Mouse (Mus musculus) olfactory bulb, adult 2 months (tissue): ENCODE results near the gene Zswim4. TPM values are rescaled to one million over a fixed set of nuclear protein-coding genes. Genes with fewer than 3 reads are reported as not detected.

Experiments used
- H3K27ac ChIP-seq: fragments of 200-500 bp; 2 replicates; pipeline ENCODE4 v1.5.1; 2012; ENCODE audit warnings: low read depth, low read length; ENCODE audit not compliant: insufficient read depth
- H3K4me1 ChIP-seq: fragments of 200-500 bp; 2 replicates; pipeline ENCODE4 v1.6.1; 2012; ENCODE audit warnings: low read length; ENCODE audit not compliant: control insufficient read depth, insufficient read depth
- H3K4me3 ChIP-seq: fragments of 200-500 bp; 2 replicates; pipeline ENCODE4 v1.5.1; 2012; ENCODE audit warnings: mild to moderate bottlenecking, low read depth, low read length, moderate library complexity; ENCODE audit not compliant: insufficient read depth
- CTCF ChIP-seq: fragments of 200-500 bp; IDR thresholded peaks from 2 replicates; pipeline ENCODE4 v1.5.1; 2012; ENCODE audit warnings: low read depth, mild to moderate bottlenecking, low read length, moderate library complexity; ENCODE audit not compliant: insufficient read depth
- POLR2A ChIP-seq: fragments of 200-500 bp; IDR thresholded peaks from 2 replicates; pipeline ENCODE4 v1.6.1; 2012; ENCODE audit warnings: mild to moderate bottlenecking, low read depth, low read length, moderate library complexity; ENCODE audit not compliant: insufficient read depth
- WGBS: fragments of 180-500 bp; shearing (Covaris S2); methylation state at CpG from one replicate; pipeline ENCODE4 v1.1.7; 2018; 5-methylcytosine and 5-hydroxymethylcytosine counted together
- polyA plus RNA-seq: library from polyadenylated mRNA; stranded (reverse); fragments of >200 nt; gene quantifications from 2 replicates; pipeline ENCODE4 v1.2.4, GENCODE M21; 2012; ENCODE audit warnings: low replicate concordance; ENCODE audit not compliant: missing spikeins, insufficient read depth, insufficient read length

Gene Zswim4
- polyA plus RNA-seq, 1 experiment: 65.7 TPM

DNA sequence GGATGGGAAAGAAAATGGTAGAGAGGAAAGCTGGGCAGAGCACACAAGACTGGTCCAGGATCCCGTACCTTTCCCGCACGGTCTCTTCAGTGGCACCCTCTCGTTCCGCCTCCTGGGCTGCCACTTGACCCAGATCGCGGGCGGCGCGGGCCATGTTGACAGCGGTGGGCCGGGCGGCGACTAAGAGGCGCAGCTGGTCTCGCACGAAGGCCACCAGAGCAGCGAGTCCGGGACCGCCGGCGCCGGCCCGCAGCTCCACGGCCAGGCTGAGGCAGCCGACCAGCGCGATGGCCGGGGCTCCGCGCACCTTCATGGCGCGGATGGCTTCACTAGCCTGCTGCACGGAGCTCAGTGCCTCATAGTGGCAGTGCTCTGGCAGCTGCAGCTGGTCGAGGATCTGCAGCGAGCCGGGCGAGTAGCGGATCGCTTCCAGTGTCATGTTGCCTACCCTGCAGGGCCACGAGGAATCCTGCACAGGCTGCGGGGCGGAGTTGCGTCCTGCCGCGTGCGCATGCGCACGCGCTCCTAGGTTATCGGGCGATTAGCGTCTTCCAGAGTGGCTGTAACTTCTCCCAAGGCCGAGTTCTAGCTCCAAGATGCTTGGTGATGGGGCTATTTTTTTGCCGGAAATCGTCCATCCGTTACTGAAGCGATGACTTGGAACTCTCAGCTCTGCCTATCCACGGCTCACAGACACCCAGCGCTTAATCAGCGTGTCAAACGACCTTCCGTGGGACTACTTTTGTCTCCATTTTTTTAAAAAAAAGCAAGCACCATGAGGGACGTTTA is 20.2 kb upstream of the Zswim4 start, which contains the start of gene Mri1:
Mri1 (minus strand) TSS at position 505 of the 789 bp plus-strand sequence.
- H3K4me1 ChIP-seq: peaks cover 8% of the 10 kb centered on the region
- peak within 1 kb of the TSS; percentile 73 for H3K4me3 ChIP-seq
- H3K27ac ChIP-seq: peak within 1 kb of the TSS; percentile 59
- under 1% methylated on average over 64 of the region's 64 CpGs for WGBS
- TF ChIP-seq CTCF (no peak), POLR2A (peak; percentile 75)

DNA sequence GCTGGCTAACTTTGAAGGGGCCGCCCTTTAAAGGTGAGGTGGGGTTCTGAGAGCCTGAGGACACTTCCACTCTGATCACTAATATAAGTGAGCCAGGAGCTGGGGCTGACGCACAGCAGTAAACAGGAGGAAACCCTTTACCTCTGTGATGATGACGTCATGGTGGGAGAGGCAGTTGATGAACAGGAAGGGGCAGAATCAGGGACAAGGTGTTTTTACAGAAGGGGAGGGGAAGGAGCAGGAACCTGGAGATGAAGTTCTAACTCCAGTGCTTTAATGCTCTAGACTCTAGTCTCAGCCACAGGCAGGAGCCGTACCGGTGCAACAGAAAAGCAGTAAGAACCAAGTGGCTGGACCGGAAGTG is 19.6 kb upstream of the Zswim4 start:
- 12% methylated on average over 6 of the region's 6 CpGs for WGBS
- H3K4me3 ChIP-seq: peak overlapping the region; percentile 73
- 0 out of 2 replicates have a peak overlapping the region, but pooled peaks have one; percentile 57 for H3K27ac ChIP-seq
- TF ChIP-seq POLR2A (no peak), CTCF (no peak)
- peaks cover 8% of the 10 kb centered on the region for H3K4me1 ChIP-seq

DNA sequence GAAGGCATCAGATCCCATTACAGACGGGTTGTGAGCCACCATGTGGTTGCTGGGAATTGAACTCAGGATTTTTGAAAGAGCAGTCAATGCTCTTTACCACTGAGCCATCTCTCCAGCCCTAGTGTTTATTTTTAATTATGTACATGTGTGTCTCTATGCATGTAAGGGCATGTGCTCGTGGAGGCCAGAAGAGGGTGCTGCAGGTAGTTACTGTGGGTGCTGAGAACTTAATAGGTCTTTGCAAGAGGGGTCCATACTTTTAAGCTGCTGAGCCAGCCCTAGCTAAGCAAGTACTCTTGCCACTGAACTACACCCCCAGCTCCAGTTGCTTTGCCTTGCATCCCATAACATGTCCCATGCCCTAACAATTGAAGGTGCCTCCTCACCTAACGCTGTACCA is 19.0 kb upstream of the Zswim4 start:
- H3K27ac ChIP-seq: no peak overlapping the region
- peak overlapping the region; percentile 73 for H3K4me3 ChIP-seq
- peaks cover 8% of the 10 kb centered on the region for H3K4me1 ChIP-seq
- 76% methylated on average over 3 of the region's 3 CpGs for whole genome bisulfite sequencing
- no peak for TF ChIP-seq CTCF

DNA sequence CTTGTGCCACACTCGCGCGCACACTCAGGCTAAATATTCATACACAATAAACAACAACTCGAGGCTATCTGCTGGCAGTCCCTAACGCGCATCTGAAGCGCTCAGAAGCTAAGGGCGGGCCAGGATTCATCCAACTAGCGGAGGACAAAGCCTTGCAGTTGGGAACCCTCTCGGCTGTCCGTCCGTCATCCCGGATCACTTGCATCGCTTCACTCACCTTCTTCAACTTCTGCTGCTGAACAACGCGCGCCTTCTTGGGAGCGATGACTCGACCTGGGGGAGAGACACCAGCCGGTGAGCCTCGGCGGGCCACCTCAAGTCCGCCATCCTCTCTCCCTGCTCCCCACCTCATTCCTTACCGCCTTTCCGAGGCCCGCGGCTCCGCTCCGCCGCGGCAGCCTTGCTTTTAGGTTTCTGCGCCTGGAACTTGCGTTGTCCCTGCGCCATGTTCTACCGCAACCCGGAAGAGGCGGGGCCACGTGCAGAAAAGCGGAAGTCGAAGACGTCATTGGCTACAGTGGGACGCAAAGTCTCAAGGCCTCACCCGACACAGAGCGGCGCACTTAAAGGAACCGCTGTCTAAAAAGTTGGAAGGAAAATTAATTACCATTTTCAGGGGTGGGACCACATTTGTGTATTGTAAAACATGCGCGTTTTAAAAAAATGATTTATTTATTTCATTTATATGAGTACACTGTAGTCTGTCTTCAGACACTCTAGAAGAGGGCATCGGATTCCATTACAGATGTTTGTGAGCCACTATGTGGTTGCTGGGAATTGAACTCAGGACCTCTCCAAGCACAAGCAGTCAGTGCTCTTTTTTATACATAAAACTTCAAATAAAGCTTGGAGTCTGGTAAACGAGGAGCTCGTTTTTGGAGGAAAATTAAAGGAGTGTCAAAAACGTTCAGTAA is 12.7 kb upstream of the Zswim4 start, which contains the start of gene D8Ertd738e:
D8Ertd738e (minus strand) TSS at position 463 of the 914 bp plus-strand sequence.
- Histone ChIP-seq H3K27ac (no peak within 1 kb of the TSS; the same call in 1 of the 2 replicates), H3K4me3 (peak within 1 kb of the TSS; percentile 99), H3K4me1 (no peaks in the 10 kb centered on the region)
- TF ChIP-seq POLR2A: peak; percentile 87
- TF ChIP-seq CTCF: no peak
- 3% methylated on average over 52 of the region's 52 CpGs for WGBS

DNA sequence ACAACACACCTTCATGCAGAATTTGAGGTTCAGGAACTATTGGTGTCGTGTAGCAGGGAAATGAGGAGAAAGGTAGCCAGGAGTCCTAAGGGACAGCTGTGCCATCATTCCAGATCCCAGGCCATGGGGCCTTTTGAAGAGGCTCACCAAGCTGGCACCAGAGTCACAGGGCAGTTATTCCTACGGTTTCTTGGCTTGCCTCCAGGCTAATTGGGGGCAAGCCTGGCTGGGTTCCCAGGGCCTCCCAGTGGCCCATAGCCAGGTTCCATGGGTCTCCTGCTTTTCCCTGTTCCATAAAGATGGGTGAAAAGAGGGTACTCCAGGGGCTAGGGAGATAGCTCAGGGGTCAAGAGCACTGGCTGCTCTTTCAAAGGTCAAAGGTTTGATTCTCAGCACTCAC is 5.0 kb upstream of the Zswim4 start:
- 34% methylated on average over 2 of the region's 2 CpGs for WGBS

DNA sequence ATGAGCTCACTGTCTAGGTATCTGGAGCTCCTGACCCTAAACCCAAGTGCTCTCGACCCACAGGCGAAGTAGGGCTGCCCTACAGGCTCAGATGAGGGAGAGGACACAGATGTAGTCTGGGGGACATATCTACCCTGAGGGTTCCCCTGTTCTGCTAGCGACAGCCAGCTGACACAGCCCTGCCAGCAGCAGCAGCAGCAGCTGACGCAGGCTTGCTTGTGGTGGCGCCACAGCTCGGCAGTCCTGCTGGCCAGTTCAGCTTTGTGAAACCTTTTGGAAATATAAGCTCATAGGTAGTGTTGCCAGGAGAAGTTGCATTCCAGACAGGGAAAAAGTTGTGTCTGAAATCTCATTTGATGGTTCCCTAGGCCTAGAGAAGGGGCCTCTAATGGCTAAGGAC is 4.3 kb upstream of the Zswim4 start:
- 67% methylated on average over 6 of the region's 6 CpGs for WGBS

More for the DNA sequence above, 5.0 kb upstream of the Zswim4 start:
- Histone ChIP-seq H3K4me3 (no peak overlapping the region), H3K27ac (no peak overlapping the region), H3K4me1 (no peaks in the 10 kb centered on the region; the same call in 1 of the 2 replicates)
- no peak for TF ChIP-seq CTCF
- no peak for TF ChIP-seq POLR2A

DNA sequence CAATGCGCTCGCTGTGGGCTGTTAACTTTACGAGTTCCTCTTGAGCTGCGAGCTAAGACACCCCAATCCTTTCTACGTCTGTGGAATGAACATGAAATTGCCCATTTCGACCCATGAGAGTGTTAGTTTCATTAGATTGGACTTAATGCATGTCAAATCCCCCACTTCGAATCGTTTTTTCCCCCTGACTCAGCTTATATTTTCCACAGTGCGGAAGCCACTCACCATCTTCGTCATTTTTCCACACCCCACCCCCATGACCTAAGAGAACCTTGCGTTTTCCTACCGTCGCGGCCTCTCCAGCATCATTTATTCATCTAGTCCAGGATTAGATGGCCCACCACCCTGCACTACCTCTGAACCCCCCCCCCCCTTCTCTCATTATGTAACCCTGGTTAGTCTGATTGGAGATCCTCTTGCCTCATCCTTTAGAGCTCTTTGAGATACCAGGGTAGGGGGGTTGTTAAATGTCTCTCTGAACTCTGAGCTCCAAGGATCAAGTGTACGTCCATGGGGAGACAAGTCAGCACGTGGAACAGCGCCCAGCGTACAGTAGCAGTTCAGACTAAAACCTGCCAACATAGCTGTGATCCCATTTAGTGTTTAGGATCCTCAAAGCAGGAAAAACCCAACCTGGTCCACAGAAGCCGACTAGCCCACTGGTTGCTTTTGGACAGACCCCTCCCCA is 831 bp upstream of the Zswim4 start:
- Histone ChIP-seq H3K4me3 (peak overlapping the region; percentile 62), H3K27ac (peak overlapping the region; percentile 42; the same call in 1 of the 2 replicates), H3K4me1 (peaks cover 14% of the 10 kb centered on the region)
- no peak for TF ChIP-seq POLR2A
- TF ChIP-seq CTCF: no peak
- 14% methylated on average over 19 of the region's 19 CpGs for WGBS

More for the DNA sequence above, 4.3 kb upstream of the Zswim4 start:
- Histone ChIP-seq H3K27ac (no peak overlapping the region), H3K4me1 (peaks cover under 1% of the 10 kb centered on the region), H3K4me3 (no peak overlapping the region)
- no peak for TF ChIP-seq POLR2A

DNA sequence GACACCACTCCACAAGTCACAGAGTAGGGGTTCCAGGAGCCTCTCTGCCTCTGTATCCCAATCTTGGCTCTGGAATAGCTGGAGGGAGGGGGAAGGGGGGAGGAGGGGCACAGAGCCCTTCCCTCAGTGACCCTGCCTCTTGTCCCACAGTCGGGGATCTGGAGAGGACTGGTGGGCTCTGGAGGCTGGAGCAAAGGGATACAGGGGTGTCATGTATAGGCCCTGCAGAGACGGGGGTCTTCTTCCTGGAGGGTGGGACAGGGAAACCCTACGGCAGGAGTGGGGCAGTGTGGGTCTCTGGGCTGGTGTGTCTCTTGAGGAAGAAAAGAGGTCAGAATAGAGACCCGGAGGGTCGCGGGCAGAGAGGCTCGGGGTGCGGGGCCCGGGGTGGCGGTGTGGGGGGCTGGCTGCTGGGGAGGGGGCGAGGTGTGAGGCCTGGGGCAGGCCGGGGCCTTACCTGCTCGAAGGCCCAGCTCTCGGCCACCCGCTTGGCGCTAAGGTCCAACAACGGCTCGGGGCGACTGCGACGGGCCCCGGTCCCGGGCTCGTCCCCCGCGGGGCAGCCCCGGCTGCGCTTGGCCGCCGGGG is 351 bp downstream of the Zswim4 start:
- Histone ChIP-seq H3K4me3 (peak overlapping the region; percentile 73), H3K4me1 (peaks cover 14% of the 10 kb centered on the region), H3K27ac (no peak overlapping the region)
- WGBS: 0% methylated on average over 22 of the region's 30 CpGs
- TF ChIP-seq POLR2A: no peak
- no peak for TF ChIP-seq CTCF
